Mouse (Mus musculus) small intestine, adult 2 months (tissue): ENCODE data around the gene Mllt11. TPM values are rescaled to one million over a fixed set of nuclear protein-coding genes. Genes with fewer than 3 reads are reported as not detected.

Experiments
- H3K27ac ChIP-seq: fragments of 200-500 bp; 2 replicates; pipeline ENCODE4 v1.5.1; 2012; ENCODE audit warnings: low read depth, low read length, control low read depth, inconsistent platforms; ENCODE audit not compliant: insufficient read depth
- H3K27me3 ChIP-seq: fragments of 200-500 bp; 2 replicates; pipeline ENCODE4 v1.6.1; 2012; ENCODE audit warnings: mild to moderate bottlenecking, moderate library complexity, low read length, inconsistent platforms; ENCODE audit not compliant: control insufficient read depth, insufficient read depth
- H3K36me3 ChIP-seq: fragments of 200-500 bp; 2 replicates; pipeline ENCODE4 v1.6.1; 2012; ENCODE audit warnings: mild to moderate bottlenecking, low read length, control low read depth, inconsistent platforms; ENCODE audit not compliant: control insufficient read depth, insufficient read depth
- H3K4me1 ChIP-seq: fragments of 200-500 bp; 2 replicates; pipeline ENCODE4 v1.6.1; 2012; ENCODE audit warnings: low read length, inconsistent platforms, mixed read lengths; ENCODE audit not compliant: control insufficient read depth, insufficient read depth, insufficient read length
- H3K4me3 ChIP-seq: fragments of 200-500 bp; 2 replicates; pipeline ENCODE4 v1.5.1; 2012; ENCODE audit warnings: low read depth, mild to moderate bottlenecking, control low read depth, inconsistent platforms, low read length, moderate library complexity
- CTCF ChIP-seq: fragments of 200-500 bp; IDR thresholded peaks from 2 replicates; pipeline ENCODE4 v1.5.1; 2012; ENCODE audit warnings: low read depth, mild to moderate bottlenecking, control low read depth, inconsistent platforms, low read length, moderate library complexity, mixed read lengths; ENCODE audit not compliant: insufficient replicate concordance, insufficient read length; ENCODE audit errors: extremely low read depth
- POLR2A ChIP-seq: fragments of 200-500 bp; IDR thresholded peaks from 2 replicates; pipeline ENCODE4 v1.6.1; 2012; ENCODE audit warnings: low read depth, mild to moderate bottlenecking, control low read depth, inconsistent platforms, low read length, moderate library complexity
- WGBS: fragments of 180-500 bp; shearing (Covaris S2); methylation state at CpG from one replicate; pipeline ENCODE4 v1.1.7; 2018; 5-methylcytosine and 5-hydroxymethylcytosine counted together
- polyA plus RNA-seq: library from polyadenylated mRNA; depleted of rRNA; stranded (reverse); fragments of >200 nt; gene quantifications from 2 replicates; pipeline ENCODE4 v1.2.3, GENCODE M21; 2012

The Mllt11 gene
- polyA plus RNA-seq, 1 experiment: 13.1 TPM

GRCm38 (mm10) chr3:95179890-95180289 is 52.1 kb downstream of the Mllt11 start:
- Histone ChIP-seq H3K4me3 (no peak overlapping the region), H3K27ac (no peak overlapping the region), H3K27me3 (no peaks in the 10 kb centered on the region), H3K4me1 (no peaks in the 10 kb centered on the region), H3K36me3 (peaks cover 13% of the 10 kb centered on the region)
- 57% methylated on average over 3 of the region's 3 CpGs for WGBS
- TF ChIP-seq POLR2A: no peak
- TF ChIP-seq CTCF: no peak

GRCm38 (mm10) chr3:95178948-95179347 is 53.0 kb downstream of the Mllt11 start:
- Histone ChIP-seq H3K4me3 (no peak overlapping the region), H3K36me3 (peaks cover 7% of the 10 kb centered on the region), H3K27ac (no peak overlapping the region), H3K4me1 (peaks cover 2% of the 10 kb centered on the region; the same call in 1 of the 2 replicates), H3K27me3 (peaks cover 2% of the 10 kb centered on the region; the same call in 1 of the 2 replicates)
- TF ChIP-seq CTCF (no peak), POLR2A (no peak)
- WGBS: 91% methylated on average over 5 of the region's 5 CpGs

- Histone ChIP-seq H3K27me3 (peaks cover 16% of the 10 kb centered on the region), H3K4me1 (peaks cover 3% of the 10 kb centered on the region), H3K27ac (no peak overlapping the region), H3K36me3 (peaks cover 2% of the 10 kb centered on the region), H3K4me3 (no peak overlapping the region)
- no peak for TF ChIP-seq POLR2A
- no peak for TF ChIP-seq CTCF
- 25% methylated on average over 6 of the region's 6 CpGs for WGBS
Measured at GRCm38 (mm10) chr3:95177583-95177982, 54.4 kb downstream of the Mllt11 start.

- TF ChIP-seq CTCF: no peak
- no peak for TF ChIP-seq POLR2A
- 73% methylated on average over 3 of the region's 3 CpGs for WGBS
- H3K4me3 ChIP-seq: no peak overlapping the region
- peaks cover 25% of the 10 kb centered on the region for H3K27me3 ChIP-seq
- H3K27ac ChIP-seq: no peak overlapping the region
- no peaks in the 10 kb centered on the region for H3K36me3 ChIP-seq
- peaks cover 3% of the 10 kb centered on the region for H3K4me1 ChIP-seq
Measured at GRCm38 (mm10) chr3:95176500-95176899, 55.5 kb downstream of the Mllt11 start.

GRCm38 (mm10) chr3:95174011-95174592 is 57.9 kb downstream of the Mllt11 start:
- H3K4me3 ChIP-seq: peak overlapping the region; percentile 50
- peak; percentile 82 for TF ChIP-seq CTCF
- no peak for TF ChIP-seq POLR2A
- H3K27ac ChIP-seq: no peak overlapping the region
- H3K4me1 ChIP-seq: peaks cover 3% of the 10 kb centered on the region
- H3K36me3 ChIP-seq: no peaks in the 10 kb centered on the region
- WGBS: 15% methylated on average over 16 of the region's 16 CpGs
- H3K27me3 ChIP-seq: peaks cover 25% of the 10 kb centered on the region

GRCm38 (mm10) chr3:95173256-95173949 is 58.6 kb downstream of the Mllt11 start:
- Histone ChIP-seq H3K36me3 (no peaks in the 10 kb centered on the region), H3K27me3 (peaks cover 25% of the 10 kb centered on the region), H3K4me3 (peak overlapping the region; percentile 50), H3K27ac (no peak overlapping the region), H3K4me1 (peaks cover 3% of the 10 kb centered on the region)
- TF ChIP-seq POLR2A: no peak
- no peak for TF ChIP-seq CTCF
- WGBS: 20% methylated on average over 58 of the region's 58 CpGs

- Histone ChIP-seq H3K4me3 (peak overlapping the region; percentile 50), H3K36me3 (no peaks in the 10 kb centered on the region), H3K27me3 (peaks cover 25% of the 10 kb centered on the region), H3K27ac (no peak overlapping the region), H3K4me1 (peaks cover 3% of the 10 kb centered on the region)
- TF ChIP-seq POLR2A (no peak), CTCF (no peak)
- WGBS: 31% methylated on average over 84 of the region's 84 CpGs
Measured at GRCm38 (mm10) chr3:95172526-95173255, 59.3 kb downstream of the Mllt11 start.
